Mouse (Mus musculus) liver, embryonic 11.5 days (tissue): ENCODE data around the gene Olfr186. TPM values are rescaled to one million over a fixed set of nuclear protein-coding genes. Genes with fewer than 3 reads are reported as not detected.
"Not testable (repeated sequence)": the region's sequence is repeated elsewhere in the genome, so short reads cannot be mapped to it uniquely, and the experiment has no call there.

Experiments
- ATAC-seq: fragments of 200-750 bp; cut with Nextera tagmentation; replicated peaks from 2 replicates; pipeline ENCODE4 v1.8.0; 2017; ENCODE audit warnings: moderate number of reproducible peaks, mild to moderate bottlenecking, moderate TSS enrichment, moderate library complexity; ENCODE audit not compliant: low FRiP score
- DNase-seq: peaks from one replicate; pipeline ENCODE4 v3.0.0-alpha.2; 2017; ENCODE audit warnings: low spot score
- H3K27ac ChIP-seq: fragments of 300-500 bp; sonication (generic); 2 replicates; pipeline ENCODE4 v1.5.1; 2014; ENCODE audit warnings: mild to moderate bottlenecking, low read depth, low read length, control low read depth
- H3K27me3 ChIP-seq: fragments of 300-500 bp; sonication (generic); replicated peaks from 2 replicates; pipeline ENCODE4 v1.6.1; 2014; ENCODE audit warnings: low read length, mixed read lengths; ENCODE audit not compliant: control insufficient read depth, insufficient read depth
- H3K36me3 ChIP-seq: fragments of 300-500 bp; sonication (generic); 2 replicates; pipeline ENCODE4 v1.6.1; 2014; ENCODE audit warnings: mild to moderate bottlenecking, low read length, moderate library complexity, mixed read lengths; ENCODE audit not compliant: control insufficient read depth, insufficient read depth
- H3K4me1 ChIP-seq: fragments of 300-500 bp; sonication (generic); replicated peaks from 2 replicates; pipeline ENCODE4 v1.6.1; 2014; ENCODE audit warnings: low read length, mixed read lengths; ENCODE audit not compliant: control insufficient read depth, insufficient read depth
- H3K4me2 ChIP-seq: fragments of 300-500 bp; sonication (generic); 2 replicates; pipeline ENCODE4 v1.6.1; 2014; ENCODE audit warnings: mild to moderate bottlenecking, control low read depth, moderate library complexity
- H3K4me3 ChIP-seq: fragments of 300-500 bp; sonication (generic); 2 replicates; pipeline ENCODE4 v1.5.1; 2014; ENCODE audit warnings: low read depth, low read length, control low read depth
- H3K9ac ChIP-seq: fragments of 300-500 bp; sonication (generic); 2 replicates; pipeline ENCODE4 v1.6.1; 2014; ENCODE audit warnings: low read depth, low read length, control low read depth
- H3K9me3 ChIP-seq: fragments of 300-500 bp; sonication (generic); 2 replicates; pipeline ENCODE4 v1.6.1; 2016; ENCODE audit warnings: low read length, inconsistent platforms, mixed read lengths; ENCODE audit not compliant: control insufficient read depth
- WGBS: fragments of 180-500 bp; shearing (Covaris S2); extraction: QIAGEN DNeasy Blood & Tissue Kit; methylation state at CpG from one replicate; pipeline ENCODE4 v1.1.7; 2014; 5-methylcytosine and 5-hydroxymethylcytosine counted together
- polyA plus RNA-seq: library from polyadenylated mRNA; unstranded; fragments of >200 nt; fragmentation: Nextera tagmentation; extraction: Ambion mirVana; gene quantifications from 2 replicates; pipeline ENCODE4 v1.2.1, GENCODE M21; 2014

The Olfr186 gene
- not detected in 2 replicates for polyA plus RNA-seq

DNA sequence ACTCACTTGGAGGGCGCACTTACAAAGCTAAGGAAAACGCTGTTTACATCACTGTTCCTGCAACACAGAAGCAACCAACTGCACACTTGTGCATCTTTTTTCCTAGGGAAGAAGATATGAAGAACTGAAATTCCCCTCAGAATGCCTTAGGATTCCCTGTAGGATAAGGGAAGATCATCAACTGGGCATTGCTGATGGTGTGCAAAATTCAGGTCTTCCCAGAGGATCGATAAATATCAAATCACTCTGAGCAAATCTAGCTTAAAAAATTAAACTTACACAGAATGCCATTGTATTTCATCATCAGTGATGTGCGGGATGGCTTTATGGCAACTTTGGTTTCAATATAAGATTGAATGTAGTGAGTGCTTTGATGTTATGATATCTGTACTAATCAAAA is at the start of gene Olfr186:
Olfr186 (minus strand) TSS at position 101 of the 400 bp plus-strand sequence.
- Histone ChIP-seq H3K9ac (no peak within 1 kb of the TSS), H3K36me3 (no peaks in the 10 kb centered on the region), H3K9me3 (no peaks in the 10 kb centered on the region), H3K4me1 (no peaks in the 10 kb centered on the region), H3K27me3 (no peaks in the 10 kb centered on the region), H3K27ac (no peak within 1 kb of the TSS), H3K4me3 (no peak within 1 kb of the TSS), H3K4me2 (no peak within 1 kb of the TSS)
- no peak for DNase-seq
- ATAC-seq, result no peak
- 88% methylated on average over 4 of the region's 4 CpGs for WGBS

DNA sequence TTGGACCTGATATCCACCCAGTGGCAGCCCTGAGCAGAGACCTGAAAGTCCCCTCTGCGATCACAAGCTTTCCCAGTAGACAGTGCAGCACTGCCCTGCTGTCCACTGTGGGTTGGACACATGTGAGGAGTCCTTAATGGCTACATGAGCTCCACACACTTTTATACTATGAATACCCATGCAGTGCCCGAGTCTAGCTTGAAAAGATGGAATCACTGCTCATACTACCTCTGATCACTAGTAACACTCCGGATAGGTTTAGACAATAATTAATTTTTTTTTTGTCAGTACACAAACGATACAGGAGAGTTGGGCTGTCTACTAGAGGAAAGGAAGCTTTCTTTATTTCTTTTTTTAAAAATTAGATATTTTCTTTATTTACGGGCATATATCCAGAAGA is 47.8 kb upstream of the Olfr186 start, which contains the start of gene Olfr190:
Olfr190 (minus strand) TSS at position 101 of the 400 bp plus-strand sequence.
- ATAC-seq, result no peak

DNA sequence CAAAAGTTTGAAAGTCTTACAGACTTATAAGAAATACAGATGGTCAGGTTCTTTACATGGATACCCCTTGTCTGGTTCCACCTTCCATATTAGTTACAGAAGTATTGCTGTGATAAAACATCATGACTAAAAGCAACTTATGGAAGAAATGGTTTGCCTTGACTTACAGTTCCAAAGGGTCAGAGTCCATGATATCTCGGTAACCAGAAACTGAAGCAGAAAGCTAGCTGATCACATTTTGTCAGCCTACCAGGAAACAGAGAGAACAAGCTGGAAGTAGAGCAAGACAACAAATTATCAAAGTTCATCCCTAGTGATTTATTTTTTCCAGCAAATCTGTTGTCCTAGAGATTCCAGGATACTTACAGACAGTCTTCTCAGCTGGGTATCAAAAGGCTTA is 43.4 kb upstream of the Olfr186 start:
- Histone ChIP-seq H3K4me2 (no peak overlapping the region), H3K4me1 (no peaks in the 10 kb centered on the region), H3K27me3 (no peaks in the 10 kb centered on the region), H3K9ac (no peak overlapping the region), H3K4me3 (no peak overlapping the region), H3K9me3 (no peaks in the 10 kb centered on the region), H3K27ac (no peak overlapping the region), H3K36me3 (no peaks in the 10 kb centered on the region)
- 74% methylated on average over 1 of the region's 1 CpGs for WGBS
- DNase-seq (no peak), ATAC-seq (no peak)

More for the DNA sequence above, 47.8 kb upstream of the Olfr186 start, which contains the start of gene Olfr190:
- Histone ChIP-seq H3K27me3 (no peaks in the 10 kb centered on the region), H3K27ac (no peak within 1 kb of the TSS), H3K4me2 (no peak within 1 kb of the TSS), H3K4me3 (no peak within 1 kb of the TSS), H3K9ac (no peak within 1 kb of the TSS), H3K36me3 (no peaks in the 10 kb centered on the region), H3K4me1 (no peaks in the 10 kb centered on the region), H3K9me3 (no peaks in the 10 kb centered on the region)
- DNase-seq, result no peak
- 83% methylated on average over 5 of the region's 5 CpGs for WGBS

DNA sequence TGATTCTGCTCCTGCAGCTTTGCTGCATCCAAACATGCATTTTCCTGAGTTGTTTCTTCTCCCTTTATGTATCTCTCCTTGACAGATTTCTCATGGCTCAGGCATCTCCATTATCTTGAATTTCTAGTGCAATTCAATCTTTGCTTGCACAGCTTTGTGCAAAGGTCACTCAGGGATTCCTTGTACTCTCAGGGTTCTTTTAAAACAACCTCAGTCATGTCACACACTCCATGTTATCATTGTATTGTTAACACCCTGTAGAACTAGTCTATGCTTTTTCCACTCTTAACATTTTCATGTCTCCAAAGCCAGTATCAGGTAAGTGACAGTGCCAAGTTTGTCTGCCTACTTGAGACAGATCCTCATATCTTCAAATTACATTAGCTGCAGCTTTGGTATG is 41.7 kb upstream of the Olfr186 start:
- H3K4me3 ChIP-seq, result no peak overlapping the region
- H3K9me3 ChIP-seq, result no peaks in the 10 kb centered on the region
- no peak overlapping the region for H3K4me2 ChIP-seq
- no peak overlapping the region for H3K27ac ChIP-seq
- H3K36me3 ChIP-seq, result no peaks in the 10 kb centered on the region
- no peaks in the 10 kb centered on the region for H3K4me1 ChIP-seq
- ATAC-seq, result no peak
- H3K9ac ChIP-seq, result no peak overlapping the region
- DNase-seq, result no peak
- no peaks in the 10 kb centered on the region for H3K27me3 ChIP-seq

DNA sequence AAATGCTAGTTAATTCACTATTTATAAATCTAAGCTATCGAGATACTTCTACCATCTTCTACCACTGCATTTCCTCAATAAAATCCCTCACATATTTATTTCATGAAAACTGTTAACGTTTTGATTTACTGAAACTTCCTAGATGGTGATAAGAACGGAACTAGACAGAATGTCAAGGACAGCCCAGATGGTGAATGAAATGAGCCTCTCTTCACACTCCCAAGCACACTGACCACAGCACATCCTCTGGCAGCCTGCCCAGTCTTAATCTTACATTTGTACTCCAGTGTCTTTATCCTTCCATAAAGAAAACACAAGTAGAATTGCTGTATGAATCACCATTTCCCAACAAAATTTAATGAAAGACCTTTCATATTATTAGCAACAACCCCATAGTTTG is 32.3 kb upstream of the Olfr186 start:
- not testable (repeated sequence) for H3K4me3 ChIP-seq, H3K9me3 ChIP-seq, H3K9ac ChIP-seq, H3K27ac ChIP-seq, H3K27me3 ChIP-seq, DNase-seq, H3K36me3 ChIP-seq, H3K4me2 ChIP-seq, H3K4me1 ChIP-seq, ATAC-seq
- 53% methylated on average over 3 of the region's 3 CpGs for WGBS

DNA sequence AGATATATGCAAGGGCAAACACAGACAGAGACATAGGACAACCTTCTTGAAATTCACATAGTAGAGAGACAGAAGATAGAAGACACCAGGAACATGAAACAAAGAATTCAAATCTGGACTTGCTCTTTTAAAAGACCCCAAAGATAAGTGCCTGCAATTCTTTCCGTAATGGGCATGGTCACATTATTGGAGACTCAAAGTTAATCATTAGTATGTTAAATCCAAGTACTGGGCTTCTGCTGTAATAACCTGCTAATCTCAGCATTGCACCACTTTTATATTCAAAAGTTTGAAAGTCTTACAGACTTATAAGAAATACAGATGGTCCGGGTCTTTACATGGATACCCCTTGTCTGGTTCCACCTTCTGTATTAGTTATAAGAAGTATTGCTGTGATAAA is 19.2 kb upstream of the Olfr186 start:
- not testable (repeated sequence) for H3K9me3 ChIP-seq, DNase-seq, H3K27ac ChIP-seq, H3K9ac ChIP-seq, ATAC-seq, H3K4me3 ChIP-seq, H3K4me1 ChIP-seq, H3K27me3 ChIP-seq, H3K4me2 ChIP-seq, H3K36me3 ChIP-seq
- WGBS, result 87% methylated on average over 2 of the region's 2 CpGs

DNA sequence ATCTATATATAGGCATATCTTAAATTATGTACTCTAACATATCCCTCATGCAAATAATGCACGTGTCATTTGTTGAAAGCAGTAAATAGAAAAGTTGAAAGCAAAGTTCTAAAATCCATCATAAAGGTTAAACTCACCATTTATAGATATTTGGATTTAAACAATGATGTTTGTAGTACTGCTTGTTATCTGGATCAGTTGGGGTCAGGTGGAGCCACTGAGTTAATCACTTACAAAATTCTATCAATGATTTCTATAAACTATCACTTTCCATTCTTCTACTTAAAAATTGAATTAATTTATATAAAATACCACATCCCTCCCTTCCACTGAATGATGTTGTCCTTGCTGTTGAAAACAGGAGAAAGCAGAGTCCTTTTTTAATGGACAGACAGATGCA is 18.8 kb upstream of the Olfr186 start:
- no peak overlapping the region for H3K9ac ChIP-seq
- 56% methylated on average over 1 of the region's 1 CpGs for WGBS
- H3K4me2 ChIP-seq, result no peak overlapping the region
- DNase-seq, result no peak
- no peaks in the 10 kb centered on the region for H3K36me3 ChIP-seq
- ATAC-seq, result no peak
- no peaks in the 10 kb centered on the region for H3K4me1 ChIP-seq
- H3K9me3 ChIP-seq, result no peaks in the 10 kb centered on the region
- no peak overlapping the region for H3K27ac ChIP-seq
- no peaks in the 10 kb centered on the region for H3K27me3 ChIP-seq
- no peak overlapping the region for H3K4me3 ChIP-seq

DNA sequence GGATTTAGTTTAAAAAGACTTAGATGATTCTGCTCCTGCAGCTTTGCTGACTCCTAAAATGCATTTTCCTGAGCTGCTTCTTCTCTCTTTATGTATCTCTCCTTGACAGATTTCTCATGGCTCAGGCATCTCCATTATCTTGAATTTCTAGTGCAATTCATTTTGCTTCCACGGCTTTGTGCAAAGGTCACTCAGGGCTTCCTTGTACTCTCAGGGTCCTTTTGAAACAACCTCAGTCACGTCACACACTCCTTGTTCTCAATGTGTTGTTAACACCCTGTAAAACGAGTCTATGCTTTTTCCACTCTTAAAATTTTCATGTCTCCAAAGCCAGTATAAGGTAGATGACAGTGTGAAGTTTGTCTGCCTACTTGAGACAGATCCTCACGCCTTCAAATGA is 17.5 kb upstream of the Olfr186 start:
- Histone ChIP-seq H3K36me3 (no peaks in the 10 kb centered on the region), H3K27ac (no peak overlapping the region), H3K9ac (no peak overlapping the region), H3K27me3 (no peaks in the 10 kb centered on the region), H3K4me1 (no peaks in the 10 kb centered on the region), H3K9me3 (no peaks in the 10 kb centered on the region), H3K4me2 (no peak overlapping the region), H3K4me3 (no peak overlapping the region)
- no peak for ATAC-seq
- 63% methylated on average over 4 of the region's 4 CpGs for WGBS
- DNase-seq, result no peak

DNA sequence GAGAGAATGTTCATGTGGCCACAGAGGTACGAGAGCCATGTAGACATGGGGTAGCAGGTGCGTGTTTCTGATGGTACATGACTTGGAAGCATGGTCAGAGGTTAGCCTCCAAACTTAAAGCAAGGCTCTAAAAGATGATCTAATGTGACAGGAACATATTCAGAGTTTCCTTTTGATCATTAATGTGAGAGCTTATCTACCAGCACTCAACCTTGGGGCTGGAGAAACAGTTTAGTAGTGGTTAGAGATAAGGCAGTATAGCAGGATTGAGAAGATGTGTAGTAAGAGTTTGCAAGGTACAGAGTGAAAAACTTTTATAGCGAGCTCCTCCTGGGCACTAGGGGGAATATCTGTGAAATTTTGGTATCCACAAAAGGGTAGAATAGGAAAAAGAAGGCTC is 15.7 kb upstream of the Olfr186 start:
- Histone ChIP-seq H3K4me1 (no peaks in the 10 kb centered on the region), H3K27ac (no peak overlapping the region), H3K27me3 (no peaks in the 10 kb centered on the region), H3K36me3 (no peaks in the 10 kb centered on the region), H3K9me3 (0 out of 2 replicates have a peak, but pooled peaks cover 2% of the 10 kb centered on the region), H3K9ac (no peak overlapping the region), H3K4me2 (no peak overlapping the region), H3K4me3 (no peak overlapping the region)
- whole genome bisulfite sequencing, result 76% methylated on average over 3 of the region's 3 CpGs
- ATAC-seq (no peak), DNase-seq (no peak)
